Mouse (Mus musculus): ENCODE measurements at regions not wholly inside any gene's neighbourhood (a gene's known extent, or its start where the extent isn't known, plus 50 kb on each side); places are given as distances from the start of the nearest gene placed in this dataset.
A peak's percentile ranks its signal among the peaks of the same experiment; 100 is the strongest.

DNA sequence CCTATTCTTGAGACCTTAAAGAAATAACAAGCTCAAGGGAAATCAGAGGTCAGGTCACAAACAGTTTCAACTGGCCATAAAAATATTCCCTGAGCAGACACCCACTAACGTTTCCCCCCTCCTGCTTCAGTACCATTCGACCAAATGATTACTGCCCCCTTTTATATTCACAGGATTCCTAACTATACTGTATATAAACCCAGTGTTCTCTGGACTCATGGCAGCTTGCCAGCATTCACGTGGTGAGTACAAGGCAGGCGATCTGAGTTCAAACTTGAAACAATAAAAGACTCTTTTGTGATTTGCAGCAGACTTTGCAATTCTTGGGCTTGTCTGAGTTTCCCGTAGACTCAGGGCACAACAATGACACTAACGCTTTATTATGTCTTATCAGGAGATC lies 989.0 kb upstream of the H2afb3 start:
- DNase-seq (ENCODE audit: extremely low spot score, low spot score) = no peak

DNA sequence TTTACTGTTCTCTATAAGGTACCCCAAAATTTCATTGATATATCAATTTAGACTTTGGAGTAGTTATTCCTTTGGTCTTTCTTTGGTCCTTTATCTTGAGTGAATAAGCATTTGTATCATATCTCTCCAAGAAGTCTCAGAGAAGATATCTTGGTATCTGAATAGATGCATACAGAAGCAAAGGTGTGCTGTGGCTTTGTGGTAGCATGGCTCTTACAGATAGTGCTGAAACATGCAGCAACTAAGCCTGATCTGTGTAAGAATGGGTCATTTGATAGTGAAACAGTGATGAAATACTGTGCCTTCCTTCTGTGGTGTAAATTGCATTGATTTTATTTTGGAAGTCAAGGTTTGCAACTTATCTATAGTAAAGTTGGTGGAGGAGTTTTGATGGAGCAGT lies 978.3 kb upstream of the H2afb3 start:
- DNase-seq (ENCODE audit: extremely low spot score, low spot score) = no peak

DNA sequence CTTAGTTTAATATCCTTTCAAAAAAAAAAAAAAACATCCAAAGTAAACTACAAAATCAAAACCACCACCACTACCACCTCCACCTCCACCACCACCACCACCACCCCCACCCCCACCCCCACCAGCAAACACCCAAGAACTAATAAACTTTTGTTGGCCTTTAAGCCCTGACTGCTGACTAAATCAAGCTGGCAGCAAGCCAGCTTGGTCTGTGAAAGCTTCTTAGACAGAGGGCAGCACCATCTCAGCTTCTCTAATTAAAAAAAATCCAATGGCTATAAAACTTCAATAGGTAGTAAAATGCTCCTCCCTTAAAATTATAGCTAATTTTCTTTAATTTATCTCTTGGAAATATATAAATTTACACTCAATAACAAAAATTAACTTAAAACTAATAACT lies 957.2 kb upstream of the H2afb3 start:
- DNase-seq (ENCODE audit: extremely low spot score, low spot score) = no peak

DNA sequence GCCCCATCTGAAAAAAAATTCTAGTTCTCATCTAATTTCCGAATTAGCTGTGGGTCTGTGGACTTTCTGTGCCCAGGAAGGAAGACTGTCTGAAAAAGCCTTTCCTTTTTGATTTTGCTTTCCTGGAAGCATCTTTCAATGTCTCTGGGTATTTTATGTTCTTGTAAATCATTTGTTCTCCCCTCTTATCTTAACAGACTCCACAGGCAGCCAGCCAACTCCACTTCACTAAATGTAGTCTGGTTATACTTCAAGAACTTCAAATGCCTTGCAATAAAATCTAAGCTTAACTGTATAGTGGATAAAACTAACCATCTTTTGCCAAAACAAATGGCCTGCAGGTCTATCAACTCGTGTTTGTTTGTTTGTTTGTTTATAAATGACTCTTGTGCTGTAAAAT lies 956.7 kb upstream of the H2afb3 start:
- no peak for DNase-seq (ENCODE audit: extremely low spot score, low spot score)

DNA sequence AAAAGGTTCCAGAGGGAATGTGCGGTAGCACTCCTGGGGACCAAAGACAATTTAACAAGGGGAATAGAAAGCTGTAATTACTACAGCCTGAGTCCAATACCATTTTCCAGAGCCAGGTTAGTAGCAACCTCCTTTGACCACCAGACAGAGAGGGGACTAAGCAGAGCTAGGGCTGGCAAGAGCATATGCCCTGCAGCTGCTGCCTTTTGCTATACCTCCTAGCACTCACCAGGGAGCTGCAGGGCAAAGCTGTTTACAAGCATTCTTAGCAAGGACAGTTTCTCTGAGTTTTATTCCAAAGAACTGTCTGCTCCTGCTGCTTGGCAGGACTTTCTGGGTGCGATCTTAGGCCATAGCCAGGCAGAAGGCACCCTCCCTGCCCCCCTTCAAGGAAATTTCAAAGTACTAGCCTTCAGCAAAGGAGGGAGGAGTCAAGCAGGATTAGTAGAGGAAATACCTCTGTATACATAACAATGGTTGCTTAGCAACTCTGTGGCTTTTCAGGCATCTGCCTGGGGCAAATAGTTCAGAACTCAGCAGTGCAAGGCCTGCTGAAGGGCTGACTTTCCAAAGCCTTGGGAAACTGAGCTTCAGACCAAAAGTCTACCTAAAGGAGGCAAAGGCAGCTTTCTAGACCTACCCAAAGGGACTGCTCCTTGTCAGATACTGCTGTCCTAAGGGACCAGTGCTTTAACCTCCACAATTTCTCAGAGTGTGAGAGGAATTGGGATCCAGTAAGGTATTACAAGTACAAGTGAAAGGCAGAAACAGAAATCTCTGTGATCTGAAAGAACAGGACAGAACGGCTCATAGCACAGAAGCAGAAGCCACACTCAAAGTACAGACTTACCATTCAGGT lies 919.5 kb upstream of the H2afb3 start:
- DNase-seq (ENCODE audit: extremely low spot score, low spot score) = peak; percentile 13

Measured in neural tube, embryonic 10.5 days (tissue).